Mouse (Mus musculus) left cerebral cortex, adult 11 months (tissue): ENCODE measurements around the gene Zmat5.
A peak's percentile ranks its signal among the peaks of the same experiment; 100 is the strongest.

Experiments
- DNase-seq: peaks from one replicate; pipeline ENCODE4 v3.0.0; 2022; ENCODE audit warnings: low spot score

Zmat5 gene

GRCm38 (mm10) chr11:4737682-4738081 is 33.2 kb downstream of the Zmat5 start:
- no peak for DNase-seq

GRCm38 (mm10) chr11:4738719-4739118 is 34.2 kb downstream of the Zmat5 start:
- no peak for DNase-seq

- no peak for DNase-seq
Measured at GRCm38 (mm10) chr11:4740785-4741184, 36.3 kb downstream of the Zmat5 start.

GRCm38 (mm10) chr11:4744691-4745090 is 40.2 kb downstream of the Zmat5 start:
- no peak for DNase-seq

- DNase-seq = no peak
Measured at GRCm38 (mm10) chr11:4745969-4746368, 41.5 kb downstream of the Zmat5 start.

GRCm38 (mm10) chr11:4746733-4747132 is 42.3 kb downstream of the Zmat5 start, which contains the start of gene Cabp7:
Gene Cabp7 (minus strand): TSS chr11:4746778.
- DNase-seq = no peak

GRCm38 (mm10) chr11:4747285-4747684 is 42.8 kb downstream of the Zmat5 start:
- no peak for DNase-seq

GRCm38 (mm10) chr11:4750263-4750662 is 45.8 kb downstream of the Zmat5 start:
- DNase-seq = no peak

- no peak for DNase-seq
Measured at GRCm38 (mm10) chr11:4752836-4753235, 48.4 kb downstream of the Zmat5 start.

GRCm38 (mm10) chr11:4754036-4754435 is 49.6 kb downstream of the Zmat5 start:
- no peak for DNase-seq

GRCm38 (mm10) chr11:4754867-4755266 is 50.4 kb downstream of the Zmat5 start:
- no peak for DNase-seq

GRCm38 (mm10) chr11:4756460-4756859 is 52.0 kb downstream of the Zmat5 start:
- no peak for DNase-seq

GRCm38 (mm10) chr11:4756984-4757788 is 52.7 kb downstream of the Zmat5 start:
- no peak for DNase-seq

- no peak for DNase-seq
Measured at GRCm38 (mm10) chr11:4757789-4758158, 53.3 kb downstream of the Zmat5 start.

- DNase-seq = no peak
Measured at GRCm38 (mm10) chr11:4760438-4760837, 56.0 kb downstream of the Zmat5 start.

- no peak for DNase-seq
Measured at GRCm38 (mm10) chr11:4761991-4762390, 57.5 kb downstream of the Zmat5 start.

GRCm38 (mm10) chr11:4762511-4762910 is 58.0 kb downstream of the Zmat5 start:
- no peak for DNase-seq

GRCm38 (mm10) chr11:4763631-4764030 is 59.2 kb downstream of the Zmat5 start:
- no peak for DNase-seq

GRCm38 (mm10) chr11:4764476-4764875 is 60.0 kb downstream of the Zmat5 start:
- no peak for DNase-seq

GRCm38 (mm10) chr11:4768399-4768798 is 63.9 kb downstream of the Zmat5 start:
- DNase-seq = no peak

GRCm38 (mm10) chr11:4769293-4769692 is 64.8 kb downstream of the Zmat5 start:
- no peak for DNase-seq

- DNase-seq = no peak
Measured at GRCm38 (mm10) chr11:4769881-4770280, 65.4 kb downstream of the Zmat5 start.

GRCm38 (mm10) chr11:4771756-4772155 is 67.3 kb downstream of the Zmat5 start:
- no peak for DNase-seq

GRCm38 (mm10) chr11:4772925-4773324 is 68.4 kb downstream of the Zmat5 start:
- peak; percentile 31 for DNase-seq
